Mouse (Mus musculus): ENCODE data around the gene Sema5a.

DNA sequence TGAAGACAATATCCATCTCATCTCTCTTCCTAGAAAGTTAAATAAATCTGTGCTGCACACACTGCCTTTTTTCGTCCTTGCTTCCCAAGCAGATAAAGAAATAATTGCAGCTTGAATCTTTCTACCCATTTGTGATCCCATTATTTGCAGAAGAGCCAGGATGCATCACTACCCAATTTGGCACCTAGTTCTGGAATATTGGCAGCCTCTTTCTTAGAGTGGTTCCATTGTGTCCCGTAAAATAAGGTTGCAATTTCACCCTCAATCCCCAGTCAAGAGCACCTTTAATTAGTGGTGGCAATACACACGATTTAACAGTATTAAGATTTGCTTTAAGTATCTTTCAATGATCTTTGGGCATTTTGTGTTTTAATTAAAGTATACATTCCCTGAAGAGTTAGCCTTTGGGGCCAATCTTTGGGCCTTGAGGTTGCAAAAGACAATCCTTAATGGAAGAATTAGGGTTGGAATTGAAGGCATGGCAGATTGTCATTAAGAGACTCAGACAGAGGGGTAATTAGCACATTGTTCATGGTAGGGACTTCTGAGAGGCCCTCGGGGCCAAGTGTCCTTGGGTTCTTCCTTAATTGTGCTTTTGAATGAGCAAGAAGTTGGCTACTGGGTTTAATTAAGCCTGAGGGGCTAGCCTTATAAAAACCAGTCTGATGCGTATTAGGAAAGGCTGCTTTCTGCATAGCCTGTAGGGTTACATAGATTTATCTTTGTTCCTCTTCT, 14.9 kb downstream of the Sema5a start:
- TF ChIP-seq MAX (IDR thresholded peaks at IDR 0.05; ENCODE audit: low read length) (no peak), POLR2A (IDR thresholded peaks at IDR 0.05; ENCODE audit: low read depth, low read length) (no peak), CTCF (conservative IDR thresholded peaks at IDR 0.05 in 1 of 2, IDR thresholded peaks at IDR 0.05 in 1 of 2; ENCODE audit: low read depth in 2 of 2, low read length in 2 of 2) (no peak), MEF2A (IDR thresholded peaks at IDR 0.05; ENCODE audit: borderline replicate concordance, low read depth, low read length) (no peak), MAZ (IDR thresholded peaks at IDR 0.05; ENCODE audit: low read depth, low read length) (no peak), BHLHE40 (IDR thresholded peaks at IDR 0.05; ENCODE audit: low read depth, low read length) (no peak), RCOR1 (conservative IDR thresholded peaks at IDR 0.05; ENCODE audit: low read depth, low read length) (no peak), EP300 (IDR thresholded peaks at IDR 0.05; ENCODE audit: low read length) (no peak), JUND (conservative IDR thresholded peaks at IDR 0.05; ENCODE audit: low read depth, low read length) (no peak), MXI1 (IDR thresholded peaks at IDR 0.05; ENCODE audit: low read depth, low read length) (no peak), ETS1 (conservative IDR thresholded peaks at IDR 0.05; ENCODE audit: low read depth, low read length) (no peak), USF1 (IDR thresholded peaks at IDR 0.05; ENCODE audit: low read depth, low read length) (no peak), TCF12 (IDR thresholded peaks at IDR 0.05; ENCODE audit: low read depth, low read length) (no peak)

All from CH12.LX (cell line).